28 mouse cellular contexts compared by ENCODE assay signal in genomic region chr4:107725432-107725831, GRCm38 (mm10). TPM values are rescaled to one million over a fixed set of nuclear protein-coding genes. Genes with fewer than 3 reads are reported as not detected.
A peak's percentile ranks its signal among the peaks of the same experiment; 100 is the strongest.
DNase-seq lines count a peak whose midpoint lies in the region; ATAC-seq lines count a peak whose summit lies in the region.
"Had no signal": no experiment of that assay in that cellular context is flagged by ENCODE, and none has a peak within 500 bp of the region (broad histone marks: within the 10 kb centered on the region; RNA-seq: fewer than 3 reads in every experiment).

No protein-coding gene starts in this region.

- H3K27me3 ChIP-seq in limb, embryonic 10.5 days (ENCODE audit: low read depth, poor library complexity, severe bottlenecking): peaks cover 84% of the 10 kb centered on the region
- no peaks in the 10 kb centered on the region for H3K27me3 ChIP-seq in midbrain, embryonic 16.5 days (ENCODE audit: control insufficient read depth, insufficient read depth, low read depth, low read length)
- H3K27me3 ChIP-seq: hindbrain, embryonic 13.5 days had no signal

- no peaks in the 10 kb centered on the region for H3K9me3 ChIP-seq in limb, embryonic 10.5 days (replicated peaks)
- no peaks in the 10 kb centered on the region for H3K9me3 ChIP-seq in midbrain, embryonic 16.5 days (replicated peaks; ENCODE audit: control insufficient read depth, low read length, poor library complexity, severe bottlenecking)
- H3K9me3 ChIP-seq: hindbrain, embryonic 10.5 days; hindbrain, embryonic 13.5 days had no signal

- 73% methylated on average over 9 of the region's 9 CpGs for WGBS in limb, embryonic 10.5 days
- 64% methylated on average over 9 of the region's 9 CpGs for WGBS in midbrain, embryonic 16.5 days

- DNase-seq in frontal cortex, postnatal 10 days (ENCODE audit: low spot score in 2 of 2): no peak
- peak; percentile 51 for DNase-seq in brain, adult 2 months (ENCODE audit: low read depth, low spot score)
- no peak for DNase-seq in limb, embryonic 10.5 days (ENCODE audit: low spot score)
- no peak for DNase-seq in cerebellum, adult 11 months
- DNase-seq: adrenal gland, adult 8-10 months; adrenal gland, postnatal 25 days; cerebellum, adult 2 months; cerebellum, adult 9-11 months; embryo, embryonic 11 days; forebrain, postnatal 0 days; gastrocnemius, postnatal 10 days; gastrocnemius, postnatal 36 days; heart, adult 11 months; heart, postnatal 36 days had no signal

- no peak overlapping the region for H3K9ac ChIP-seq in midbrain, embryonic 16.5 days (ENCODE audit: low read depth, low read length)
- H3K9ac ChIP-seq: forebrain, postnatal 0 days; hindbrain, embryonic 13.5 days had no signal

- H3K4me3 ChIP-seq in limb, embryonic 10.5 days: no peak overlapping the region
- no peak overlapping the region for H3K4me3 ChIP-seq in midbrain, embryonic 16.5 days (ENCODE audit: low read depth, low read length)
- H3K4me3 ChIP-seq: hindbrain, embryonic 10.5 days; hindbrain, embryonic 13.5 days had no signal

- H3K4me2 ChIP-seq in midbrain, embryonic 16.5 days (ENCODE audit: low read length): no peak overlapping the region
- H3K4me2 ChIP-seq: heart, embryonic 11.5 days; hindbrain, embryonic 13.5 days had no signal

- H3K27ac ChIP-seq in limb, embryonic 10.5 days: 0 out of 2 replicates have a peak overlapping the region, but pooled peaks have one; percentile 8
- H3K27ac ChIP-seq in midbrain, embryonic 16.5 days (ENCODE audit: low read length): no peak overlapping the region
- H3K27ac ChIP-seq: hindbrain, embryonic 10.5 days; hindbrain, embryonic 13.5 days had no signal

- H3K4me1 ChIP-seq in limb, embryonic 10.5 days: peaks cover 3% of the 10 kb centered on the region; the same call in 1 of the 2 replicates
- H3K4me1 ChIP-seq in midbrain, embryonic 16.5 days (ENCODE audit: control insufficient read depth, insufficient read depth, low read length): 0 out of 2 replicates have a peak, but pooled peaks cover 2% of the 10 kb centered on the region
- H3K4me1 ChIP-seq: hindbrain, embryonic 10.5 days; hindbrain, embryonic 13.5 days had no signal

- no peaks in the 10 kb centered on the region for H3K36me3 ChIP-seq in limb, embryonic 10.5 days
- no peaks in the 10 kb centered on the region for H3K36me3 ChIP-seq in midbrain, embryonic 16.5 days (ENCODE audit: control insufficient read depth, insufficient read depth, low read length)
- H3K36me3 ChIP-seq: hindbrain, embryonic 10.5 days; hindbrain, embryonic 13.5 days had no signal

- ATAC-seq in frontal cortex, adult (ENCODE audit: low TSS enrichment): peak; percentile 55; the same call in 1 of the 2 replicates
- peak; percentile 24 for ATAC-seq in megakaryocyte progenitor cell, adult 5-6 weeks (replicated peaks; ENCODE audit: poor library complexity)
- no peak for ATAC-seq in midbrain, embryonic 16.5 days
- ATAC-seq: activated CD4-positive, CD25-positive, alpha-beta regulatory T cell, adult 4 months; forebrain, embryonic 14.5 days; forebrain, postnatal 0 days; hindbrain, embryonic 16.5 days had no signal

RNA-seq across cellular contexts. Expression of gene Dmrtb1, which starts 41.4 kb away (rescaled TPM):
- polyA plus RNA-seq in limb, embryonic 10.5 days (2016; fragmentation: Nextera tagmentation; extraction: Ambion mirVana): 0.21 and 0.36 TPM in 2 replicates
- total RNA-seq in megakaryocyte progenitor cell, adult 5-6 weeks (2015): 0.66 TPM in 1 of 2 replicates, not detected in the other
- 0.75 TPM in 1 of 2 replicates, not detected in the other for total RNA-seq in megakaryocyte progenitor cell, adult 5-6 weeks (2017)
- polyA plus RNA-seq in midbrain, embryonic 16.5 days (2015; fragmentation: Nextera tagmentation; extraction: Ambion mirVana): 45.9 and 68.2 TPM in 2 replicates
- total RNA-seq: adrenal gland, adult 8-10 months; adrenal gland, postnatal 25 days; gastrocnemius, adult 18-20 months; gastrocnemius, postnatal 10 days; gastrocnemius, postnatal 36 days; heart, adult 8-10 months; heart, postnatal 36 days had no signal
- polyA plus RNA-seq: activated CD4-positive, CD25-positive, alpha-beta regulatory T cell, adult 4 months; embryonic facial prominence, embryonic 14.5 days; heart, embryonic 11.5 days; heart, embryonic 14.5 days; heart, postnatal 0 days had no signal

Comparison
In these comparisons a context has a peak if more than half of its experiments do, and no peak if none do; other contexts are left out.
1. RNA of gene Dmrtb1, which starts 41.4 kb away (polyA plus RNA-seq): 45.9 to 68.2 TPM in midbrain, embryonic 16.5 days; 0.21 to 0.36 TPM in limb, embryonic 10.5 days; every median in the first group is over 10 times any median in the second.